Mouse (Mus musculus): ENCODE measurements around the gene Mettl2. TPM values are rescaled to one million over a fixed set of nuclear protein-coding genes. Genes with fewer than 3 reads are reported as not detected.
"Not testable (repeated sequence)": the region's sequence is repeated elsewhere in the genome, so short reads cannot be mapped to it uniquely, and the experiment has no call there.

The Mettl2 gene
- 40.4 and 45.9 TPM in 2 replicates for polyA plus RNA-seq (2014; fragmentation: Nextera tagmentation; extraction: Ambion mirVana)

DNA sequence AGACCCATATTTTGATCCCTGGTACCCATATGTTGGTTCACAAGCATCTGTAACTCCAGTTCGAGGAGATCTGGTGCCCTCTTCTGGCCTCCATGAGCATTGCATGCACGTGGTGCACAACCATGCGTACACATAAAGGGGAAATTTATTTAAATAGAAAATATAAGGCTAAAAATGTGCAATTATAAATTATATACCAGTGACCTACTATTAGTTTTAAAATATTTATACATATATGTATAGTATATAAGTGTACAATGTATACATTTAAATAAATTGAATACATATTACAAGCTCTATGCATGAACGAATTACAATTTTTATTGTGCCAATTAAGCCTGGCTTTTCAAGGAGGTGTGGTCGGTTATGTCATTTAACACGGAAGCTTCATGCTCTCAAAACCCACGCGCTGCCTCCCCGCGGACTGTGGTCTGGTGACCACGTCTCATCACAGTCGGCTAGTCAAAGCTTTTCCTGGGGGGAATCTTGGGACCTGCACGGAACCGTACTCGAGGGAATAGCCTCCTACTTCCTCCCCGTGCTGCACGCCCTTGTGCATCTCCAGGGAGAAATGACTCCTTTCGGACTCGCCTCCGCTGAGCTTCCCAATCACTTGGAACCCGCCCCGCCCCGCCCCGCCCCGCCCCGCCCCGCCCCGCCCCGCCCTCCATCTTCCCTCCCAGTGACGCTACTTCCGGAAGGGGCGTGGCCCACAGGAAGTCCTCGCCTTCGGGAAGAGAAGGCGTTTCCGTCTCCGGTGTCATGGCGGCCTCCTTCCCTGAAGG lies at the start of gene Mettl2:
Gene Mettl2, plus strand, starts transcription at position 691 of the 785 bp plus-strand sequence.
- Histone ChIP-seq H3K4me2 (replicated peaks; ENCODE audit: low read depth, low read length) (peak within 1 kb of the TSS; percentile 61), H3K4me1 (ENCODE audit: control insufficient read depth, insufficient read depth, low read length) (peaks cover 9% of the 10 kb centered on the region; the same call in 1 of the 2 replicates), H3K9ac (replicated peaks; ENCODE audit: low read depth, low read length) (peak within 1 kb of the TSS; percentile 81), H3K36me3 (ENCODE audit: control insufficient read depth, insufficient read depth, low read length) (peaks cover 13% of the 10 kb centered on the region), H3K9me3 (ENCODE audit: control insufficient read depth, low read depth, low read length) (no peaks in the 10 kb centered on the region), H3K27me3 (ENCODE audit: control insufficient read depth, insufficient read depth, low read length) (no peaks in the 10 kb centered on the region), H3K4me3 (ENCODE audit: low read depth, low read length) (peak within 1 kb of the TSS; percentile 97), H3K27ac (ENCODE audit: low read length) (no peak within 1 kb of the TSS)
- 2% methylated on average over 31 of the region's 38 CpGs for WGBS
- peak; percentile 87 for ATAC-seq (ENCODE audit: insufficient number of reproducible peaks, insufficient read depth, low FRiP score, low read depth)

DNA sequence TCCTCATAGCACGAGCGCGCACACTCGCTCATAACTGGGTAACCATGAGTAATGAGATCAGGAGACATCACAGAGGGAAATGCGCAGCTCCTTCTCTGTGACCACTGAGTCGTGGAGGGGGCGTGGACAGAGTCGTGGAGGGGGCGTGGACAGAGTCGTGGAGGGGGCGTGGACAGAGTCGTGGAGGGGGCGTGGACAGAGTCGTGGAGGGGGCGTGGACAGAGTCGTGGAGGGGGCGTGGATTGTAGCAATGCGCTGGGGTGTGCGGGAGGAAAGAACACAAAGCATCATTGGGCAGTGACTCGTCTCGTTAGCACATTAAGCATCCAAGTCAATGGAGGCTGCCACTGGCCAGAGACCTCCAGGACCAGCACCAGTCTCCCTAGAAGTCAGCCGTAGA lies 13.8 kb upstream of the Mettl2 start:
- not testable (repeated sequence) for H3K4me3 ChIP-seq (ENCODE audit: low read depth, low read length); ATAC-seq (ENCODE audit: insufficient number of reproducible peaks, insufficient read depth, low FRiP score, low read depth); H3K9me3 ChIP-seq (ENCODE audit: control insufficient read depth, low read depth, low read length); H3K4me2 ChIP-seq (replicated peaks; ENCODE audit: low read depth, low read length); H3K4me1 ChIP-seq (ENCODE audit: control insufficient read depth, insufficient read depth, low read length); H3K27ac ChIP-seq (ENCODE audit: low read length); H3K9ac ChIP-seq (replicated peaks; ENCODE audit: low read depth, low read length); H3K27me3 ChIP-seq (ENCODE audit: control insufficient read depth, insufficient read depth, low read length); H3K36me3 ChIP-seq (ENCODE audit: control insufficient read depth, insufficient read depth, low read length)
- 76% methylated on average over 19 of the region's 22 CpGs for WGBS

DNA sequence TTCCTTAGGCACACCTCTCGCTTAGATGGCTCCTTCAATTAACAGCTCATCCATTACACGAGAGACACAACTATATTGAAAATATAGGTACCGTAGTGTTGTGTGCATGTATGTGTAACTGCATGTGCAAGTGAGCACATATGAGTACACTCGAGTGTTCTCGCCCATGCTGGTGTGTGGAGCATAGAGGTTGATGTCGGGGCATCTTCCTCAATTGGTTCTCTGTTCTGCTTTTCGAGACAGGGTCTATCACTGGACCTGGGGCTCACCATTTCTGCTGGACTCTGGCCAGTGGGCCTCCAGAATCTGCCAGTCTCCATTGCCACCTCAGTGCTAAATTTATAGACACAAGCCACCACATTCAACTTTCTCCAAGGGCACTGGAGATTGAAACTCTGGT lies 8.4 kb upstream of the Mettl2 start:
- Histone ChIP-seq H3K36me3 (ENCODE audit: control insufficient read depth, insufficient read depth, low read length) (no peaks in the 10 kb centered on the region), H3K4me1 (ENCODE audit: control insufficient read depth, insufficient read depth, low read length) (no peaks in the 10 kb centered on the region), H3K27ac (ENCODE audit: low read length) (no peak overlapping the region), H3K4me2 (replicated peaks; ENCODE audit: low read depth, low read length) (no peak overlapping the region), H3K27me3 (ENCODE audit: control insufficient read depth, insufficient read depth, low read length) (no peaks in the 10 kb centered on the region), H3K9me3 (ENCODE audit: control insufficient read depth, low read depth, low read length) (no peaks in the 10 kb centered on the region), H3K4me3 (ENCODE audit: low read depth, low read length) (no peak overlapping the region), H3K9ac (replicated peaks; ENCODE audit: low read depth, low read length) (no peak overlapping the region)
- 88% methylated on average over 7 of the region's 7 CpGs for WGBS
- ATAC-seq (ENCODE audit: insufficient number of reproducible peaks, insufficient read depth, low FRiP score, low read depth): no peak

DNA sequence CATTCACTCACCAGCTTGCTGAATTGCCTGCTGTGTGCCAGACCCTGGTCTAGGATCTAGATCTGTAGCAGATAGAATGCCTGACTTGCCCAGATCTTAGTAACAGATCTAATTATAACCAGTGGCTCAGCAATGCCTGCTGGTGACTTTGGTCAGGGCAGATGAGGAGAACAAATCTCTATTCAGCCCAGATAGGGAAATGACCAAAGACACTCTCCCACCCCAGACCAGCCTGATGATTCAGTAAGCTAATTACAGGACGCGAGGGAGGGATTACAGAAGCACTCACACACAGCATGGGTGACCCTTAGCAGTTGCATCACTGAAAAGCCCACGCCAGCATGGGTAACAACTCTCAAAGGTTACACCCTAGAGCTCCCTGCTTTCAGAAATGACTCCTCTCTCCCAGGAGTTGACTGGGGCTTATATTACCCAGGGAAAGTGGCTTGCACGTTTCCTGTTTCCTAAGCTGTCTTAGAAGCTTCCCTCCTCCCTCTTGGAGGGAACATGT lies 5.6 kb upstream of the Mettl2 start:
- WGBS: 35% methylated on average over 4 of the region's 4 CpGs
- no peak for ATAC-seq (ENCODE audit: insufficient number of reproducible peaks, insufficient read depth, low FRiP score, low read depth)

DNA sequence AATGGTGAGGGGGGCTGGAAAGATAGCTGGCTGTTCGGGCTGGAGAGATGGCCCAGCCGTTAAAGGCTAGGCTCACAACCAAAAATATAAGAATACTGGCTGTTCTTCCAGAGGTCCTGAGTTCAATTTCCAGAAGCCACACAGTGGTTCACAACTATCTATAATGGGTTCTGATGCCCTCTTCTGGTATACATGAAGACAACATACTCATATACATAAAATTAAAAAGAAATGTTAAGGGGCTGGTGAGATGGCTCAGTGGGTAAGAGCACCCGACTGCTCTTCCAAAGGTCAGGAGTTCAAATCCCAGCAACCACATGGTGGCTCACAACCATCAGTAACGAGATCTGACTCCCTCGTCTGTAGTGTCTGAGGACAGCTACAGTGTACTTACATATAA lies 4.4 kb upstream of the Mettl2 start:
- not testable (repeated sequence) for H3K4me2 ChIP-seq (replicated peaks; ENCODE audit: low read depth, low read length); H3K36me3 ChIP-seq (ENCODE audit: control insufficient read depth, insufficient read depth, low read length); ATAC-seq (ENCODE audit: insufficient number of reproducible peaks, insufficient read depth, low FRiP score, low read depth); H3K4me1 ChIP-seq (ENCODE audit: control insufficient read depth, insufficient read depth, low read length); H3K27ac ChIP-seq (ENCODE audit: low read length); H3K4me3 ChIP-seq (ENCODE audit: low read depth, low read length); H3K9me3 ChIP-seq (ENCODE audit: control insufficient read depth, low read depth, low read length); H3K27me3 ChIP-seq (ENCODE audit: control insufficient read depth, insufficient read depth, low read length); H3K9ac ChIP-seq (replicated peaks; ENCODE audit: low read depth, low read length)
- WGBS: 77% methylated on average over 5 of the region's 5 CpGs

More for the DNA sequence above, 5.6 kb upstream of the Mettl2 start:
- H3K4me1 ChIP-seq (ENCODE audit: control insufficient read depth, insufficient read depth, low read length): no peaks in the 10 kb centered on the region
- H3K9ac ChIP-seq (replicated peaks; ENCODE audit: low read depth, low read length): no peak overlapping the region
- no peak overlapping the region for H3K4me2 ChIP-seq (replicated peaks; ENCODE audit: low read depth, low read length)
- H3K27ac ChIP-seq (ENCODE audit: low read length): no peak overlapping the region
- H3K9me3 ChIP-seq (ENCODE audit: control insufficient read depth, low read depth, low read length): no peaks in the 10 kb centered on the region
- H3K27me3 ChIP-seq (ENCODE audit: control insufficient read depth, insufficient read depth, low read length): no peaks in the 10 kb centered on the region
- H3K4me3 ChIP-seq (ENCODE audit: low read depth, low read length): no peak overlapping the region
- no peaks in the 10 kb centered on the region for H3K36me3 ChIP-seq (ENCODE audit: control insufficient read depth, insufficient read depth, low read length)

DNA sequence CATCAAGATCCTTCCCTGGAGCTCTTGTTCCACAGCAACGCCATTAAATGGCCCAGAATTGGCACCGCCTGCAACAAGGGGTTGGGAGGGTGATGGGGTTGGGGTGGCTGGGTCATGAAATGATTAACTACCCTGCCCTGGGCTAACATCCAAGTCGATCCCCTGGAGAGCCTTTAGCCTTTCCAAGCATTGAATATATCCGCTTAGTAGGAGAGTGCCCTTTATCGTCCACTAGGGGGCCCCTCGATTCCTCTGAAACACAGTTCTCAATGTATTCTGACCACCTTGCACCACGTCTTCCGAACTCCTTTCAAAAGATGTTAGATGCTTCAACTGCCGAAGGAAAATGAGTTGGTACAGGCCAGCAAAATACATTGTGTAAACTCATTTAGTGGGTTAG lies 2.2 kb upstream of the Mettl2 start:
- H3K36me3 ChIP-seq (ENCODE audit: control insufficient read depth, insufficient read depth, low read length): no peaks in the 10 kb centered on the region; the same call in 1 of the 2 replicates
- H3K4me3 ChIP-seq (ENCODE audit: low read depth, low read length): no peak overlapping the region
- no peak overlapping the region for H3K9ac ChIP-seq (replicated peaks; ENCODE audit: low read depth, low read length)
- ATAC-seq (ENCODE audit: insufficient number of reproducible peaks, insufficient read depth, low FRiP score, low read depth): no peak
- H3K27ac ChIP-seq (ENCODE audit: low read length): no peak overlapping the region
- peaks cover 9% of the 10 kb centered on the region; the same call in 1 of the 2 replicates for H3K4me1 ChIP-seq (ENCODE audit: control insufficient read depth, insufficient read depth, low read length)
- no peaks in the 10 kb centered on the region for H3K9me3 ChIP-seq (ENCODE audit: control insufficient read depth, low read depth, low read length)
- H3K27me3 ChIP-seq (ENCODE audit: control insufficient read depth, insufficient read depth, low read length): no peaks in the 10 kb centered on the region
- H3K4me2 ChIP-seq (replicated peaks; ENCODE audit: low read depth, low read length): no peak overlapping the region
- 7% methylated on average over 9 of the region's 9 CpGs for WGBS

DNA sequence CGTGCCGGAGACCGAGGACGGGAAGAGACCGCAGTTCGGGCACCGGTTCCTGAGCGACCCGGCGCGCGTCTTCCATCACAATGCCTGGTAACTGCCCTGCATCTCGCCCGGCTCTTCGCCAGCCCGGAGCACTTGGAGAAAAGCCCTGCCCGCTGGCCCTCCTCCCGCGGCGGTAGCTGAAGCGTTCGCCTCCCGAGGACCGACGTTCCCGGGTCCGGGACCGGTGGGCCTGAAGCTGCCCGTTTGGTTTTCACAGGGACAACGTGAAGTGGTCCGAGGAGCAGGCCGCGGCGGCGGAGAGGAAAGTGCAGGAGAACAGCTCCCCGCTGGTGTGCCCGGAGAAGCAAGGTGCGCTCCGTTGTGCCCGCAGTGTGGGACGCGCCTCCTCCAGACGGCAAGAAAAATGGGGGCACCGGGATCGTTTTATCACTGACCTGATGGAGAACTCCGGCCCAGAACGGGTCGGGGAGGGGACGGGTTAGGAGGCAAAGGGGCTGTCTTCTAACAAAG lies 350 bp downstream of the Mettl2 start:
- peaks cover 19% of the 10 kb centered on the region for H3K36me3 ChIP-seq (ENCODE audit: control insufficient read depth, insufficient read depth, low read length)
- H3K27ac ChIP-seq (ENCODE audit: low read length): no peak overlapping the region
- peak overlapping the region; percentile 97 for H3K4me3 ChIP-seq (ENCODE audit: low read depth, low read length)
- under 1% methylated on average over 48 of the region's 49 CpGs for WGBS
- H3K27me3 ChIP-seq (ENCODE audit: control insufficient read depth, insufficient read depth, low read length): no peaks in the 10 kb centered on the region
- no peak; the same call in 1 of the 2 replicates for ATAC-seq (ENCODE audit: insufficient number of reproducible peaks, insufficient read depth, low FRiP score, low read depth)
- peak overlapping the region; percentile 81 for H3K9ac ChIP-seq (replicated peaks; ENCODE audit: low read depth, low read length)
- H3K4me2 ChIP-seq (replicated peaks; ENCODE audit: low read depth, low read length): peak overlapping the region; percentile 61
- H3K4me1 ChIP-seq (ENCODE audit: control insufficient read depth, insufficient read depth, low read length): peaks cover 9% of the 10 kb centered on the region; the same call in 1 of the 2 replicates
- no peaks in the 10 kb centered on the region for H3K9me3 ChIP-seq (ENCODE audit: control insufficient read depth, low read depth, low read length)

DNA sequence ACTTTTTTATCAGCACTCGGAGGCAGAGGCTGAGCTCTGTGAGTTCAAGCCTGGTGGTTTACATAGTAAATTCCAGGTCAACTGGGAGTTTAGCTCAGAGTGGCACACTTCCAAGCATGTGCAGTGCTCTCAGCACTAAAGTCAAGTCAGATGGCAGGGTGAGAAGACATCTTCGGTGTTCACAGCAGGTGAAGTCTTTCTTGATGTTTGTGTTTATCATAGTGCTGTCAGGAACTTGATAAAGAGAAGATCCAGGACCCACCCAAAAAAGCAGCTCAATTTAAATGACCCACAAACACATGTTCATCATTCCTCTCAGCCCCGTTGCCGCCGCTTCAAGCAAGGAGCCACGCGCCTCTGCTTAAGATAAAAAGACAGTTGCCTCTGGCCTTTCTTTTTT lies 9.5 kb downstream of the Mettl2 start:
- peaks cover 73% of the 10 kb centered on the region for H3K36me3 ChIP-seq (ENCODE audit: control insufficient read depth, insufficient read depth, low read length)
- WGBS: 85% methylated on average over 7 of the region's 7 CpGs
- H3K9me3 ChIP-seq (ENCODE audit: control insufficient read depth, low read depth, low read length): no peaks in the 10 kb centered on the region
- no peak overlapping the region for H3K27ac ChIP-seq (ENCODE audit: low read length)
- H3K4me3 ChIP-seq (ENCODE audit: low read depth, low read length): no peak overlapping the region
- H3K9ac ChIP-seq (replicated peaks; ENCODE audit: low read depth, low read length): no peak overlapping the region
- H3K27me3 ChIP-seq (ENCODE audit: control insufficient read depth, insufficient read depth, low read length): no peaks in the 10 kb centered on the region
- no peaks in the 10 kb centered on the region for H3K4me1 ChIP-seq (ENCODE audit: control insufficient read depth, insufficient read depth, low read length)
- no peak for ATAC-seq (ENCODE audit: insufficient number of reproducible peaks, insufficient read depth, low FRiP score, low read depth)
- H3K4me2 ChIP-seq (replicated peaks; ENCODE audit: low read depth, low read length): no peak overlapping the region

Measured in stomach, embryonic 14.5 days (tissue).